8 mouse cellular contexts compared by ENCODE assay signal in the genomic region with DNA sequence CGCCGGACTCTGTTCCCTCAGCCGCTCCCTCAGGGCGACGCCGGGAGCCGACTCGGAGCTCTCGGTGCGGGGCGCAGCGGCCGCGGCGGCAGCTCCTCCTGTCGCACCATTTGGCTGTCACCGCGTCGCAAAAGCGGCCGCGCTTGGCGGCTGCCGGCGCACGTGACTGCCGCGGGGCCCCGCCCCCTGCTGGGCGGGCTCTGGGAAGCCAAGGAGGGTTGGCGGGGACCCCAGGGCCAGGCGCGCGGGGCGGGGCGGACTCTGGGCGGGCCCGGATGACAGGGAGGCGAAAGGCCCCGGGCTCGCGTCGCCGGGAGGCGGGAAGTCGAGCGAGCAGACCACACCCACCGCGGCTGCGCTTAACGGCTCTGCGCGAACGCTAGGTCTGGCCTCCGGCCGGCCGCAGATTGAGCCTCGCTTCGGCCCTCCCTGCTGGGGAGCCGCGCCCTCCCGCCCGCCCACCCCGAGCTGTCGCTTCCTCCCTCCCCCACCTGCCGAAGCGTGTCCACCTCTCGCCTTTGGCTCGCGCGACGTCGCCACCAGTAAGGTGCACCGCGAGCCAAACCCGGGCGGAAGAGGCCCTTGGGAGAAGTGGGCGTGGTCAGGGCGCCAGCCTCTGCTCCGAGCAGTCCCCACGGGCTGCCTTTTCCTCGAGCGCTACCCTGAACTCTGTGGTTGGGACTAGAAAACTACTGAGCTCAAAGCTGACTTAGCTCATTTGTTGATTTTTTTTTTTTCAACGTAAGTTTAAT. TPM values are rescaled to one million over a fixed set of nuclear protein-coding genes. Genes with fewer than 3 reads are reported as not detected.
A peak's percentile ranks its signal among the peaks of the same experiment; 100 is the strongest.
DNase-seq lines count a peak whose midpoint lies in the region; ATAC-seq and TF ChIP-seq lines count a peak whose summit lies in the region.

A gene (minus strand): TSS at position 133 of the 752 bp plus-strand sequence.

- H3K27ac ChIP-seq in heart, embryonic 11.5 days (ENCODE audit: low read depth, low read length): peak within 1 kb of the TSS; percentile 99
- H3K27ac ChIP-seq in kidney, embryonic 16.5 days (ENCODE audit: low read length): peak within 1 kb of the TSS; percentile 96
- H3K27ac ChIP-seq in liver, adult 2 months (replicated peaks; ENCODE audit: insufficient read depth, low read depth, low read length): peak within 1 kb of the TSS; percentile 85

- H3K36me3 ChIP-seq in C2C12 (ENCODE audit: control insufficient read depth, insufficient read depth) (peaks cover 16% of the 10 kb centered on the region), myocyte (ENCODE audit: control insufficient read depth, insufficient read depth) (no peaks in the 10 kb centered on the region)
- H3K36me3 ChIP-seq in erythroblast, embryonic 14.5 days (ENCODE audit: control insufficient read depth): peaks cover 31% of the 10 kb centered on the region
- no peaks in the 10 kb centered on the region for H3K36me3 ChIP-seq in heart, embryonic 11.5 days (ENCODE audit: control insufficient read depth, insufficient read depth, low read length)
- H3K36me3 ChIP-seq in kidney, embryonic 16.5 days (ENCODE audit: insufficient read depth, low read length): no peaks in the 10 kb centered on the region
- no peaks in the 10 kb centered on the region for H3K36me3 ChIP-seq in liver, adult 2 months (ENCODE audit: control insufficient read depth, insufficient read depth, low read length)
- no peaks in the 10 kb centered on the region for H3K36me3 ChIP-seq in splenic B cell, adult 2 months (ENCODE audit: control insufficient read depth, insufficient read depth, low read length, poor library complexity, severe bottlenecking)

- peak; percentile 99 for DNase-seq in brain, embryonic 14.5 days (ENCODE audit: low read depth)
- DNase-seq in liver, adult 2 months (ENCODE audit: extremely low read depth, low read depth, low spot score): peak; percentile 89
- peak; percentile 99 for DNase-seq in splenic B cell, adult 2 months (ENCODE audit: low read depth, low spot score)

- peak within 1 kb of the TSS; percentile 92 for H3K4me3 ChIP-seq in C2C12 (ENCODE audit: insufficient read depth, poor library complexity, severe bottlenecking)
- peak within 1 kb of the TSS; percentile 98 for H3K4me3 ChIP-seq in erythroblast, embryonic 14.5 days (replicated peaks)
- H3K4me3 ChIP-seq in heart, embryonic 11.5 days (ENCODE audit: low read depth, low read length): peak within 1 kb of the TSS; percentile 99
- peak within 1 kb of the TSS; percentile 99 for H3K4me3 ChIP-seq in kidney, embryonic 16.5 days (ENCODE audit: low read length)
- peak within 1 kb of the TSS; percentile 100 for H3K4me3 ChIP-seq in liver, adult 2 months (ENCODE audit: insufficient read depth, low read depth, low read length)
- peak within 1 kb of the TSS; percentile 60 for H3K4me3 ChIP-seq in myocyte

- peaks cover 58% of the 10 kb centered on the region for H3K4me1 ChIP-seq in erythroblast, embryonic 14.5 days (ENCODE audit: control insufficient read depth)
- H3K4me1 ChIP-seq in heart, embryonic 11.5 days (ENCODE audit: control insufficient read depth, insufficient read depth, low read length): 0 out of 2 replicates have a peak, but pooled peaks cover 2% of the 10 kb centered on the region
- H3K4me1 ChIP-seq in kidney, embryonic 16.5 days (ENCODE audit: insufficient read depth, low read length): peaks cover 12% of the 10 kb centered on the region; the same call in 1 of the 2 replicates
- H3K4me1 ChIP-seq in liver, adult 2 months (ENCODE audit: control insufficient read depth, insufficient read depth, low read length): no peaks in the 10 kb centered on the region; the same call in 1 of the 2 replicates

- peak within 1 kb of the TSS; percentile 97 for H3K9ac ChIP-seq in heart, embryonic 11.5 days (ENCODE audit: low read depth, low read length)
- peak within 1 kb of the TSS; percentile 98 for H3K9ac ChIP-seq in kidney, embryonic 16.5 days (replicated peaks; ENCODE audit: low read length)
- H3K9ac ChIP-seq in liver, adult 2 months (ENCODE audit: low read depth, low read length): peak within 1 kb of the TSS; percentile 98

- no peaks in the 10 kb centered on the region for H3K9me3 ChIP-seq in erythroblast, embryonic 14.5 days (ENCODE audit: control insufficient read depth, low read length)
- no peaks in the 10 kb centered on the region for H3K9me3 ChIP-seq in heart, embryonic 11.5 days (replicated peaks; ENCODE audit: control insufficient read depth, low read length)
- H3K9me3 ChIP-seq in kidney, embryonic 16.5 days (ENCODE audit: low read length): no peaks in the 10 kb centered on the region

- peak; percentile 99 for ATAC-seq in heart, embryonic 11.5 days (replicated peaks; ENCODE audit: insufficient number of reproducible peaks, low FRiP score, low TSS enrichment)
- ATAC-seq in kidney, embryonic 16.5 days (ENCODE audit: low FRiP score, low TSS enrichment): peak; percentile 99

- TF ChIP-seq CTCF in C2C12 (IDR thresholded peaks at IDR 0.05; ENCODE audit: control insufficient read depth, insufficient read depth, insufficient read length): no peak
- no peak for TF ChIP-seq CTCF in brain, embryonic 14.5 days (IDR thresholded peaks at IDR 0.05; ENCODE audit: borderline replicate concordance, extremely low read depth, insufficient read depth, insufficient read length)
- TF ChIP-seq CTCF in liver, adult 2 months (IDR thresholded peaks at IDR 0.05; ENCODE audit: low read depth, low read length): no peak

- H3K27me3 ChIP-seq in C2C12 (ENCODE audit: control insufficient read depth, insufficient read depth, insufficient read length) (no peaks in the 10 kb centered on the region), myocyte (ENCODE audit: control insufficient read depth, insufficient read depth, insufficient read length) (no peaks in the 10 kb centered on the region)
- H3K27me3 ChIP-seq in erythroblast, embryonic 14.5 days (ENCODE audit: control insufficient read depth): no peaks in the 10 kb centered on the region
- no peaks in the 10 kb centered on the region for H3K27me3 ChIP-seq in heart, embryonic 11.5 days (ENCODE audit: control insufficient read depth, insufficient read depth, low read length)
- H3K27me3 ChIP-seq in kidney, embryonic 16.5 days (ENCODE audit: insufficient read depth, low read length): no peaks in the 10 kb centered on the region
- H3K27me3 ChIP-seq in liver, adult 2 months (ENCODE audit: control insufficient read depth, insufficient read depth, low read length): no peaks in the 10 kb centered on the region
- H3K27me3 ChIP-seq in splenic B cell, adult 2 months (ENCODE audit: control insufficient read depth, insufficient read depth, low read length, poor library complexity, severe bottlenecking): no peaks in the 10 kb centered on the region

- H3K4me2 ChIP-seq in heart, embryonic 11.5 days: peak within 1 kb of the TSS; percentile 80
- peak within 1 kb of the TSS; percentile 77 for H3K4me2 ChIP-seq in kidney, embryonic 16.5 days (replicated peaks; ENCODE audit: low read depth, low read length)
- peak within 1 kb of the TSS; percentile 95 for H3K4me2 ChIP-seq in myocyte (ENCODE audit: low read depth)

- H3ac ChIP-seq in C2C12 (ENCODE audit: control insufficient read depth, insufficient read length, low read depth) (peak within 1 kb of the TSS; percentile 90), myocyte (ENCODE audit: control insufficient read depth, insufficient read length) (peak within 1 kb of the TSS; percentile 89)

- peaks cover 46% of the 10 kb centered on the region for H3K79me2 ChIP-seq in C2C12 (ENCODE audit: control insufficient read depth, insufficient read depth)
- H3K79me2 ChIP-seq in liver, adult 2 months (ENCODE audit: control insufficient read depth, insufficient read depth, low read length): peaks cover 3% of the 10 kb centered on the region; the same call in 1 of the 2 replicates
- H3K79me2 ChIP-seq in myocyte (ENCODE audit: control insufficient read depth, insufficient read depth): peaks cover 39% of the 10 kb centered on the region

- peaks cover 40% of the 10 kb centered on the region for H3K79me3 ChIP-seq in C2C12 (ENCODE audit: low read depth)

- peak; percentile 96 for TF ChIP-seq POLR2A in brain, embryonic 14.5 days (IDR thresholded peaks at IDR 0.05; ENCODE audit: borderline replicate concordance, extremely low read depth, insufficient read depth, insufficient read length, poor library complexity, severe bottlenecking)
- TF ChIP-seq POLR2A in liver, adult 2 months (IDR thresholded peaks at IDR 0.05; ENCODE audit: extremely low read depth, insufficient read depth, low read length): peak; percentile 91
- peak; percentile 79 for TF ChIP-seq POLR2A in myocyte (IDR thresholded peaks at IDR 0.05; ENCODE audit: insufficient read length, low read depth)

- WGBS in heart, embryonic 11.5 days (ENCODE audit: insufficient replicate concordance): under 1% methylated on average over 72 of the region's 84 CpGs
- WGBS in kidney, embryonic 16.5 days: 0% methylated on average over 72 of the region's 84 CpGs
- WGBS in liver, adult 2 months: under 1% methylated on average over 82 of the region's 84 CpGs

TF ChIP-seq in C2C12, 6 proteins besides CTCF, POLR2A, EP300 and RAD21:
- TF ChIP-seq MYOD1 (IDR thresholded peaks at IDR 0.05; ENCODE audit: control insufficient read depth, insufficient read length, low read depth): no peak
- TF ChIP-seq USF1 (IDR thresholded peaks at IDR 0.05; ENCODE audit: low read depth): peak; percentile 85
- no peak for TF ChIP-seq FOSL1 (IDR thresholded peaks at IDR 0.05; ENCODE audit: insufficient read depth, low read length, poor library complexity, severe bottlenecking)
- TF ChIP-seq CEBPB (IDR thresholded peaks at IDR 0.05; ENCODE audit: low read depth): no peak
- TF ChIP-seq MAX (IDR thresholded peaks at IDR 0.05): no peak
- TF ChIP-seq MYOG (IDR thresholded peaks at IDR 0.05; ENCODE audit: control insufficient read depth, extremely low read depth, insufficient read length): no peak

TF ChIP-seq in myocyte, 11 proteins besides CTCF, POLR2A, EP300 and RAD21 (continues in another document):
- no peak for TF ChIP-seq SRF (IDR thresholded peaks at IDR 0.05; ENCODE audit: control insufficient read depth, insufficient read length, low read depth)
- TF ChIP-seq USF1 (IDR thresholded peaks at IDR 0.05; ENCODE audit: low read depth): peak; percentile 80
- TF ChIP-seq MAX (IDR thresholded peaks at IDR 0.05; ENCODE audit: low read depth): no peak
- no peak for TF ChIP-seq CEBPB (IDR thresholded peaks at IDR 0.05; ENCODE audit: insufficient read depth, poor library complexity, severe bottlenecking)
- TF ChIP-seq TCF3 (IDR thresholded peaks at IDR 0.05; ENCODE audit: insufficient read length, low read depth): no peak
- no peak for TF ChIP-seq E2F4 (IDR thresholded peaks at IDR 0.05; ENCODE audit: insufficient read depth)

RNA-seq across cellular contexts. Expression of the gene that starts here (rescaled TPM):
- polyA plus RNA-seq in C2C12 (2012; fragmentation: generic; extraction: Trizol) (12.3 TPM), myocyte (2012; fragmentation: generic; extraction: Trizol) (11.8 TPM)
- 19.6 TPM in 2 replicates for polyA plus RNA-seq in brain, embryonic 14.5 days (2012; rRNA removed)
- polyA plus RNA-seq in erythroblast, embryonic 14.5 days (2012): 5.1 and 5.3 TPM in 2 replicates
- polyA plus RNA-seq in heart, embryonic 11.5 days (2014; fragmentation: Nextera tagmentation; extraction: Ambion mirVana): 39.8 and 41.8 TPM in 2 replicates
- polyA plus RNA-seq in kidney, embryonic 16.5 days (2015; fragmentation: Nextera tagmentation; extraction: Ambion mirVana): 34.6 and 39.5 TPM in 2 replicates
- total RNA-seq in liver, adult 2 months (2014; rRNA removed): 31.0 and 31.4 TPM in 2 replicates
- 4.7 and 5.0 TPM in 2 replicates for polyA plus RNA-seq in liver, adult 2 months (2012; rRNA removed)

Comparison
In these comparisons a context has a peak if more than half of its experiments do, and no peak if none do; other contexts are left out.
1. Peak in every context shown above with its lines: DNase-seq, ATAC-seq, H3K4me3 ChIP-seq and H3K27ac ChIP-seq.